Mouse (Mus musculus): ENCODE measurements around the gene Tes3-ps.

Gene Tes3-ps

GRCm38 (mm10) chr13:49505776-49506175 lies 12.7 kb downstream of the Tes3-ps start:
- DNase-seq = no peak

- DNase-seq = no peak
Observed at GRCm38 (mm10) chr13:49507176-49507575, 14.1 kb downstream of the Tes3-ps start.

- no peak for DNase-seq
Observed at GRCm38 (mm10) chr13:49518761-49519160, 25.6 kb downstream of the Tes3-ps start.

DNA sequence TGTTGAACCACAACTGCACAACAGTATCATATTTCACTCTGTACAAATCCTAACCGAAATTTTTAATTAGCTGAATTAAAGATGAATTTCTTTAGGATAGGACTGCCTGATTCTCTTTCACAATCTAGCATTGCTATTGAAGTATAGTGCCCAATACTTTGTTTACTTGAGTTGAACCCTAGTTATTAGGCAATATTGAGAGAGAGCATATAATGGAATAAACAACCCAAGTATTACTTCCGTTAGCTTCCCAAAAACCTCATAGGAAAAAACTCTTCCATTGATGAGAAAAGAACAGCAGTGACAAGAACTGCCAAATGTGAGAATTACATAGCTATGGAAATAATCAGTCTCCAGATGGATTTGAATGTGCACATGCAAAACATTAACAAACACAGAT lies 33.1 kb downstream of the Tes3-ps start:
- DNase-seq = no peak

GRCm38 (mm10) chr13:49530636-49531035 lies 37.5 kb downstream of the Tes3-ps start:
- no peak for DNase-seq

DNA sequence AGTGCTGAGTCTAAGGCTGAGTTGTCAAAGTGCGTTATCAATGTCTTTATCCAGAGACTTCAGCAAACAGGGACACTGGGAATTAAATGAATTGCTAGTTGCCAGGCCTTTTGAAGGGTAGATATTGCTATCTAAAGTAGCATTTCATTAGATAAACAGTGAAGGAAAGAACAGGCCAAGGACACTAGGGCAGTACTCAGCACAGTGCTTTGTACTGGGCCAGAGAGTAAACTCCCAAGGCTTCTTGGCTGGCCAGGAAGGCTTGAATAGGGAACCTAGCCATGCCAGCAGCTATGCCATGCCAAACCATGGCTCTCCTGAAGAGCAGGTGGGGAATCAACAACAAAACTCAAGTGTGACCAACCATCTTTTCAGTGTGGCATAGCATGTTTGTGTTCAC lies 43.8 kb downstream of the Tes3-ps start:
- no peak for DNase-seq

- no peak for DNase-seq
Observed at GRCm38 (mm10) chr13:49538693-49539092, 45.6 kb downstream of the Tes3-ps start.

- no peak for DNase-seq
Observed at GRCm38 (mm10) chr13:49544279-49544678, 51.2 kb downstream of the Tes3-ps start, which contains the start of gene Aspn. Aspn (plus strand) TSS chr13:49544443.

GRCm38 (mm10) chr13:49545646-49546045 lies 52.5 kb downstream of the Tes3-ps start:
- DNase-seq = no peak
